Mouse (Mus musculus): ENCODE measurements around the gene Mgat4a. TPM values are rescaled to one million over a fixed set of nuclear protein-coding genes. Genes with fewer than 3 reads are reported as not detected.
"Not testable (repeated sequence)": the region's sequence is repeated elsewhere in the genome, so short reads cannot be mapped to it uniquely, and the experiment has no call there.

Mgat4a gene
- polyA plus RNA-seq, 1 experiment, result 16.6 TPM

DNA sequence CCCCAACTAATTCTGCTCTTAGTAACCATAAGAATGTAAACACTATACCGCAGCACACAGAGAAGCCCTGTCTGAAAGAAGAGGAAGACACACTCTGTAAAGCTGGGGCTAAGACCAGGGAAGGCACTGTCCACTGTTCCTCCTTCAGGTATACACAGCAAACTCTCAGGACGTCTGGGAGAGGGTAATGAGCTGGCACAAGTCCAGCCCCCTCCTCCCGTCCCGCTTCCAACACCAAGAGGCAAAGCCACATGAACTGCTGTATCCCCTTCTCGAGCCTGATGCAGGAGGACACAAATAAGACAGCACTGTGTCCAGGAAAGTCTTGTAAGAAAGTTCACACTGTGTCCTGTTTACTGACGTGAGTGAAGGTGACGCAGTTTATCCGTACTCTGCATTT lies 40.1 kb downstream of the Mgat4a start:
- no peak for TF ChIP-seq CTCF (IDR thresholded peaks at IDR 0.05; ENCODE audit: extremely low read depth, insufficient read depth, low read length)
- TF ChIP-seq POLR2A (IDR thresholded peaks at IDR 0.05; ENCODE audit: extremely low read depth, insufficient read depth, low read length), result no peak
- H3K4me3 ChIP-seq (ENCODE audit: insufficient read depth, low read length), result no peak overlapping the region
- H3K27ac ChIP-seq (ENCODE audit: insufficient read depth, low read length), result no peak overlapping the region
- H3K4me1 ChIP-seq (ENCODE audit: control insufficient read depth, insufficient read depth, low read length), result peaks cover 3% of the 10 kb centered on the region; the same call in 1 of the 2 replicates

DNA sequence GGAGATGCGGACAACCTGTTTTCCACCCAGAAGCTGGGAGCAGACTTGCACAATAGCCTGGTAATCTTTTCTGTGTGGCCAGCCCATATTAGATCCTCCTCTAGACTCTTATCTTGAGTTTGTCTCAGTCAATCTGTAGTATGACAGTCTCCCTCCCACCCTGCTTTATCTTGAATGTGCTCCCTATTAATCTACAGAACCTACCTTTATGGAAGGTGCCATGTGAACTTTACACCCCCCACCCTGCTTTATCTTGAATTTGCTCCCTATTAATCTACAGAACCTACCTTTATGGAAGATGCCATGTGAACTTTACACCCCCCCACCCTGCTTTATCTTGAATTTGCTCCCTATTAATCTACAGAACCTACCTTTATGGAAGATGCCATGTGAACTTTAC lies 41.4 kb downstream of the Mgat4a start:
- H3K4me1 ChIP-seq (ENCODE audit: control insufficient read depth, insufficient read depth, low read length); H3K4me3 ChIP-seq (ENCODE audit: insufficient read depth, low read length); H3K27ac ChIP-seq (ENCODE audit: insufficient read depth, low read length): not testable (repeated sequence)

DNA sequence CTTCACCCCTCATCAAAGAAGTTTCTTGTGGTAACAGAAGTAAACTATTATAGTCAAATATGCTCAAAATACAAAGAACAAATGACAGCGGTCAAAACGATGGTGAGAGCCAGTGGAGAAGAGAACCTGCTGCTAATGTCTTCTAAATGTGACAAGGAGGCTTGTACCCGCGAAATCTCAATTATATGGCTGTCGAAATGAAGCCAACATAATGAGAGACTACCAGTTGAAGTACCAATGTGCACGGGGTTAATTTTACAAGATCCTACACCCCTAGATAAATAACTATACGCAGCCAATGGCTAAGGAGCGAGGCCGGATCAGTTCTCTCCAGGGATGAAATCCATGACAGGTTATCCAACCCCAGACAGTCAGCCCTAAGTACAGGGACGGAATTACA lies 41.9 kb downstream of the Mgat4a start:
- Histone ChIP-seq H3K4me3 (ENCODE audit: insufficient read depth, low read length) (no peak overlapping the region), H3K27ac (ENCODE audit: insufficient read depth, low read length) (no peak overlapping the region), H3K4me1 (ENCODE audit: control insufficient read depth, insufficient read depth, low read length) (peaks cover 3% of the 10 kb centered on the region; the same call in 1 of the 2 replicates)
- TF ChIP-seq POLR2A (IDR thresholded peaks at IDR 0.05; ENCODE audit: extremely low read depth, insufficient read depth, low read length), result no peak

DNA sequence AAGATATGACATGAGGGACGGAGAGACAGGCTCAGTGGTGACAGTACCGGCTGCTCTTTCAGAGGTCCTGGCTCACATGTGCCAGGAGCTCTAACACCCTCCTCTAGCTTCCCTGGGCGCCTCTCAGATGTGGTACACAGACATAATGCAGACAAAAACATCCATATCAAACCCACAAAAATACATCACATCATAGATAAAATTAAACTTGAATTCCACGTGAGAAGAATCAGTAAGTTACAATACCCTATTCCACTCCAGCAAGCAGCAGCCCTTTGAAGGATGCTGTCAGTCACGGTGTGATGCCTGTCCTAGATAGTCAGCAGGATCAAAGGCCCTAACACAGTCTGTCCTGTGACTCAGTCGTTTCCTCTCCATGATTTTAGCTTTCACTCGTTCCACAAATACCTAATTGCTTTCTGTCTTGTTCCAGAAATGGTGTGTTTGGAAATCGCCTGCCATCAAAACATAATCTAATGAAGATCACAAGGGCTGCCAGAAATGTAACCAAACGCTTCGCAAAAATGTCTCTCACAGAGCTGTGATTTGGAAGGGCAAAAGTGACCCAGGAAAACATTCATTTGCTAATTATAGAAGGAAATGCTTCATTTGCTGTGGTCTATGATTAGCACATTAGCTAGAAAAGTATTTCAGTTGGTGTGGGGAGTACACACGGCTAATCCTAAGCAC lies 44.1 kb downstream of the Mgat4a start:
- no peak overlapping the region for H3K4me3 ChIP-seq (ENCODE audit: insufficient read depth, low read length)
- H3K4me1 ChIP-seq (ENCODE audit: control insufficient read depth, insufficient read depth, low read length), result peaks cover 3% of the 10 kb centered on the region; the same call in 1 of the 2 replicates
- no peak overlapping the region for H3K27ac ChIP-seq (ENCODE audit: insufficient read depth, low read length)
- TF ChIP-seq POLR2A (IDR thresholded peaks at IDR 0.05; ENCODE audit: extremely low read depth, insufficient read depth, low read length) (no peak), CTCF (IDR thresholded peaks at IDR 0.05; ENCODE audit: extremely low read depth, insufficient read depth, low read length) (no peak)

DNA sequence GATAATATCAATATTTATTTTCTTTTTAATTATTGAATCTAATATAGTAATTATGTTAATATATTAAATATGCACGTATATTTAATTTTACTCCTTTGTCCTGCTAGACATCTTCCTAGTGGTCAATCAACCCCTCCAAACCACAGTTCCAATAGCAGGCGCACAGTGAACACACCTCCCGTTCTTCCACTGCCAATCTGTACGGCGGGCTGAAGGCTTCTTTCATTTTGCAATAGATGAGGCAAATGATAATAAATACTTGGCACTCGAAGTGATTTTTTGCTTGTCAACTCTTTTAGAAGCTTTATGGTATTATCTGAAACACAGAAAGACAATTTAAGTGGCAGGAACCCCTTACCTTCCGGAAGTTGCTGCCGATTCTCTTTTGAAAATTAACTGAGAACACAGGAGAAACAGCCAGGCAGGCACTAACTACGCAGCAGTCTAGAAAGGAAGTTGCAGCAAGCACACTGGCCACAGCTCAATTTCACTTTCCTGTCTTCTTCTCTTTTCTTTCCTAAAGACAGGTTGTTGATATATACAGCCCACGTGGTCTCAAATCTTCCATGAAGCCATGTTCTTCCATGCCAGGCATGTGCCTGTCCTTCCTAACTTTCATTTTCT lies 45.0 kb downstream of the Mgat4a start:
- no peak for TF ChIP-seq CTCF (IDR thresholded peaks at IDR 0.05; ENCODE audit: extremely low read depth, insufficient read depth, low read length)
- no peak for TF ChIP-seq POLR2A (IDR thresholded peaks at IDR 0.05; ENCODE audit: extremely low read depth, insufficient read depth, low read length)
- no peak overlapping the region for H3K27ac ChIP-seq (ENCODE audit: insufficient read depth, low read length)
- peaks cover 3% of the 10 kb centered on the region; the same call in 1 of the 2 replicates for H3K4me1 ChIP-seq (ENCODE audit: control insufficient read depth, insufficient read depth, low read length)
- H3K4me3 ChIP-seq (ENCODE audit: insufficient read depth, low read length), result no peak overlapping the region

DNA sequence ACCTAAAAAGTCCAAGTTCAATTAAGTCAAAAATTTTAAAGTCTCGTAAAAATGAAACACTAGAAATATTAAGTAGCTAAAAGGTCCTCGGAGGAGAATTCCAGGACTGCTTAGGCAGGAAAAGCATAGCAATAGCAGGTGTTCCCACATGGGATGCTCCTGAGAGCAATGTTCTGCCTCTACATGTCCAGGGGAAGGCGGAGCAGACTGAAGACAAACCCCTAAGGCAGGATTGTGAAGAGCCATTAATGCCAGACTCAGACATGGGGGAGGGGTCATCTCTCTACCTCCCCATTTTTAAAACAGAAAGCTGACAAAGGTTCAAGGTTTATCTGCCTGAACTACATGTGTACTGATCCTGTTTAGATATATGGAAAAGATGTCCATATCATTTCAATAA lies 45.7 kb downstream of the Mgat4a start:
- Histone ChIP-seq H3K4me3 (ENCODE audit: insufficient read depth, low read length) (no peak overlapping the region), H3K4me1 (ENCODE audit: control insufficient read depth, insufficient read depth, low read length) (peaks cover 3% of the 10 kb centered on the region; the same call in 1 of the 2 replicates), H3K27ac (ENCODE audit: insufficient read depth, low read length) (no peak overlapping the region)
- TF ChIP-seq CTCF (IDR thresholded peaks at IDR 0.05; ENCODE audit: extremely low read depth, insufficient read depth, low read length) (no peak), POLR2A (IDR thresholded peaks at IDR 0.05; ENCODE audit: extremely low read depth, insufficient read depth, low read length) (no peak)

DNA sequence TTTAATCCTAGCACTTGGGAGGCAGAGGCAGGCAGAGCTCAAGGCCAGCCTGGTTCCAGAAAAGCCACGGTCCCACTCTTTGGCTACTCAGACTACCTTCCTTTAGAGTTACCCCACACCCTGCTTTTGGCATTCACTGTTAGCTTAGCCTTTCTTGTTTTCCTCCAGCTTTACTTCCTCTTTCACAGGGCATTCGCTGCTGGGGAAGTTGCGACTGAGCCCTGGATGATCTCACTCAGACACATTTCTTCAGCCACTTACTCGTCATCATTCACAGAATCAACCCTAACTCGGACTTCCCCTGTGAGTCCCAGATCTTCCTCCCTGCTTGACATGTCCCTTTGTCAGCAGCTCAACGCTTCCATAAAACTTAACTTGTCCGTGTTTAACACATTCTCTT lies 49.1 kb downstream of the Mgat4a start:
- Histone ChIP-seq H3K4me3 (ENCODE audit: insufficient read depth, low read length) (no peak overlapping the region), H3K27ac (ENCODE audit: insufficient read depth, low read length) (no peak overlapping the region), H3K4me1 (ENCODE audit: control insufficient read depth, insufficient read depth, low read length) (peaks cover 3% of the 10 kb centered on the region; the same call in 1 of the 2 replicates)
- TF ChIP-seq POLR2A (IDR thresholded peaks at IDR 0.05; ENCODE audit: extremely low read depth, insufficient read depth, low read length) (no peak), CTCF (IDR thresholded peaks at IDR 0.05; ENCODE audit: extremely low read depth, insufficient read depth, low read length) (no peak)

DNA sequence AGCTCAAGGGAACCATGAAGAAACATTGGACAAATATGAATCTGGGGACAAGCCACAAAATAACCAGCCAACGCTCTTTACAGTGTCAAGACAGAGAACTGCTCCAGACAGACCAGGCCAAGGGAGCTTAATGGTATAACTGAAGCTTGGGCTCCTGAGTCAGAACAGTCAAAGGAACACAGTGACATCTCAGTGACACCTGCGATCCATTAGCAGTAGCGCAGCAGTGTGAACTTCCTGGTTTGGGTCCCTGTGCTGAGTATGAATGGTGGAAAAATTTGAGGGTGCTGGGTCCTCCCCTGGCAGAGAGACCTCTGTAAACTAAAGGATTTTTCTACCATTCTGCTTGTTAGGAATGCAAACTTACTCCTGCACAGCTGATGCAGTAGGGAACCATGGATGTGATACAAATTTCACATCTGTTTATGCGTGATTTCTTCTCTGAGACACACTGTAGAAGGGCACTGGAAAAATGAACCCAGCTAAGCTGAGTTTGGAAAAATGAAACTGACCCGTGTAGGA lies 50.1 kb downstream of the Mgat4a start:
- Histone ChIP-seq H3K4me1 (ENCODE audit: control insufficient read depth, insufficient read depth, low read length) (no peaks in the 10 kb centered on the region), H3K4me3 (ENCODE audit: insufficient read depth, low read length) (no peak overlapping the region), H3K27ac (ENCODE audit: insufficient read depth, low read length) (peak overlapping the region; percentile 53; the same call in 1 of the 2 replicates)
- TF ChIP-seq CTCF (IDR thresholded peaks at IDR 0.05; ENCODE audit: extremely low read depth, insufficient read depth, low read length), result no peak
- no peak for TF ChIP-seq POLR2A (IDR thresholded peaks at IDR 0.05; ENCODE audit: extremely low read depth, insufficient read depth, low read length)

DNA sequence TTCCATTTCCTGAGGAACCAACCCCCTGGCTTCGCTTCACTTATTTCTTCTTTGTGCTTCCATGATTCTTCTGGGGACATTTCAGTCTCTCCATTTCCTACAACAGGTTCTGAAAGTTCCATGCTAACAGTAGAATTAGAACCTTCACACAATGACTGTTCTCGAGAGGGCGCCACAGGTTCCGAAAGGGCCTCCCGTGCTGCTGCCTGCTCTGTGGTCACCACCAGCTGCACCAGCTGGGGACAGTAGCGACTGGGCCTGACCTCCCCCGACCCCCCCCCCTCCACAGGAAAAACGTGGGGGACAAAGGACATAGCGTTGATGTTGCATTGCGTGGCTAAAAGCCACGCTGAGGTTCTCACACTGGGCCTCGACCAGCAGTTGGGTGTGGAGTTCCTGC lies 52.3 kb downstream of the Mgat4a start:
- TF ChIP-seq POLR2A (IDR thresholded peaks at IDR 0.05; ENCODE audit: extremely low read depth, insufficient read depth, low read length), result no peak
- TF ChIP-seq CTCF (IDR thresholded peaks at IDR 0.05; ENCODE audit: extremely low read depth, insufficient read depth, low read length), result no peak
- Histone ChIP-seq H3K4me1 (ENCODE audit: control insufficient read depth, insufficient read depth, low read length) (no peaks in the 10 kb centered on the region), H3K27ac (ENCODE audit: insufficient read depth, low read length) (no peak overlapping the region), H3K4me3 (ENCODE audit: insufficient read depth, low read length) (no peak overlapping the region)

DNA sequence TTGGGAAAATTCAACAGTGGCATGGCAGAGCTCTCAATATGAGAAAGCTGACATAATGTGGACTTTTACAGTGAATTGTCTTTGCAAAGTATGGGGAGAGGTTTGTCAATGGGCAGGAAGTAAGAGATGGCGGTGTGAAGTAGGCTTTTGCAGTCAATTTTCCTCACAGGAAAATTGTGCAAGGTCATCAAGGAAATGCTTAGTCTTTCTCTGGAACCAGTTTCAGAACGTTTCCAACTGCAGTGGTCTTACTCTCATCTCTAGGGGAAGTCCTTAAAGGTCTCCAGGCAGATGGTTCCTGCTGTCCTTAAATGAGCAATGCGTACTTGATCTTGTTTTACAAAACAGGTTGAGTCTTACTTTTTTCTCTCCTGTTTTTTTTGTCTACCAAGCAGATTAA lies 53.8 kb downstream of the Mgat4a start:
- TF ChIP-seq CTCF (IDR thresholded peaks at IDR 0.05; ENCODE audit: extremely low read depth, insufficient read depth, low read length), result no peak
- no peak for TF ChIP-seq POLR2A (IDR thresholded peaks at IDR 0.05; ENCODE audit: extremely low read depth, insufficient read depth, low read length)

More for the DNA sequence above, 53.8 kb downstream of the Mgat4a start:
- Histone ChIP-seq H3K4me3 (ENCODE audit: insufficient read depth, low read length) (no peak overlapping the region), H3K4me1 (ENCODE audit: control insufficient read depth, insufficient read depth, low read length) (no peaks in the 10 kb centered on the region), H3K27ac (ENCODE audit: insufficient read depth, low read length) (no peak overlapping the region)
